Mouse (Mus musculus) spleen, adult 2 months (tissue): ENCODE measurements at regions not wholly inside any gene's neighbourhood (a gene's known extent, or its start where the extent isn't known, plus 50 kb on each side); places are given as distances from the start of the nearest gene placed in this dataset.

Experiments used
- CTCF ChIP-seq: fragments of 200-500 bp; IDR thresholded peaks from 2 replicates; pipeline ENCODE4 v1.5.1; 2011; ENCODE audit warnings: mild to moderate bottlenecking, inconsistent platforms; ENCODE audit not compliant: insufficient read depth, insufficient read length, insufficient replicate concordance; ENCODE audit errors: extremely low read depth
- POLR2A ChIP-seq: fragments of 200-500 bp; IDR thresholded peaks from 2 replicates; pipeline ENCODE4 v1.6.1; 2011; ENCODE audit warnings: low read depth, low read length, inconsistent platforms

GRCm38 (mm10) chr3:120733332-120733731 is 438.2 kb downstream of the Rwdd3 start:
- TF ChIP-seq POLR2A (no peak), CTCF (no peak)
